Mouse (Mus musculus) limb, embryonic 13.5 days (tissue): ENCODE results near the gene Ofcc1. TPM values are rescaled to one million over a fixed set of nuclear protein-coding genes. Genes with fewer than 3 reads are reported as not detected.

ENCODE experiments used
- ATAC-seq: fragments of 200-750 bp; cut with Nextera tagmentation; 2 replicates; pipeline ENCODE4 v1.8.0; 2017; ENCODE audit warnings: low read depth, moderate number of reproducible peaks, moderate TSS enrichment; ENCODE audit not compliant: low FRiP score
- H3K27ac ChIP-seq: fragments of 300-500 bp; sonication (generic); 2 replicates; pipeline ENCODE4 v1.5.1; 2015; ENCODE audit warnings: inconsistent platforms, mild to moderate bottlenecking, moderate library complexity
- H3K27me3 ChIP-seq: fragments of 300-500 bp; sonication (generic); 2 replicates; pipeline ENCODE4 v1.6.1; 2015; ENCODE audit warnings: mild to moderate bottlenecking, inconsistent platforms
- H3K36me3 ChIP-seq: fragments of 300-500 bp; sonication (generic); 2 replicates; pipeline ENCODE4 v1.6.1; 2015; ENCODE audit warnings: inconsistent platforms, mild to moderate bottlenecking, moderate library complexity
- H3K4me1 ChIP-seq: fragments of 300-500 bp; sonication (generic); 2 replicates; pipeline ENCODE4 v1.6.1; 2015; ENCODE audit warnings: inconsistent platforms
- H3K4me2 ChIP-seq: fragments of 300-500 bp; sonication (generic); replicated peaks from 2 replicates; pipeline ENCODE4 v1.6.1; 2015; ENCODE audit warnings: inconsistent platforms, mild to moderate bottlenecking, moderate library complexity
- H3K4me3 ChIP-seq: fragments of 300-500 bp; sonication (generic); 2 replicates; pipeline ENCODE4 v1.5.1; 2015; ENCODE audit warnings: moderate library complexity, mild to moderate bottlenecking, inconsistent platforms
- H3K9ac ChIP-seq: fragments of 300-500 bp; sonication (generic); 2 replicates; pipeline ENCODE4 v1.6.1; 2015; ENCODE audit warnings: mild to moderate bottlenecking, inconsistent platforms
- H3K9me3 ChIP-seq: fragments of 300-500 bp; sonication (generic); 2 replicates; pipeline ENCODE4 v1.6.1; 2016; ENCODE audit warnings: inconsistent platforms
- WGBS: fragments of 180-500 bp; shearing (Covaris S2); methylation state at CpG from one replicate; pipeline ENCODE4 v1.1.7; 2015; 5-methylcytosine and 5-hydroxymethylcytosine counted together
- polyA plus RNA-seq: library from polyadenylated mRNA; unstranded; fragments of >200 nt; fragmentation: Nextera tagmentation; extraction: Ambion mirVana; gene quantifications from 2 replicates; pipeline ENCODE4 v1.2.1, GENCODE M21; 2015

Gene Ofcc1
- not detected in 2 replicates for polyA plus RNA-seq

- Histone ChIP-seq H3K36me3 (no peaks in the 10 kb centered on the region), H3K4me2 (no peak within 1 kb of the TSS), H3K4me1 (peaks cover 10% of the 10 kb centered on the region), H3K9ac (no peak within 1 kb of the TSS), H3K4me3 (no peak within 1 kb of the TSS), H3K27ac (no peak within 1 kb of the TSS), H3K9me3 (no peaks in the 10 kb centered on the region), H3K27me3 (no peaks in the 10 kb centered on the region)
- WGBS: 37% methylated on average over 3 of the region's 3 CpGs
- ATAC-seq: 0 out of 2 replicates have a peak, but pooled peaks have one; percentile 28
These were observed at the start of gene Ofcc1 for GRCm38 (mm10) chr13:40361288-40361687. Gene Ofcc1, minus strand, starts transcription at chr13:40361450.

GRCm38 (mm10) chr13:40390120-40390519 is 28.9 kb upstream of the Ofcc1 start:
- no peak overlapping the region for H3K27ac ChIP-seq
- peaks cover 8% of the 10 kb centered on the region for H3K27me3 ChIP-seq
- no peak overlapping the region for H3K4me3 ChIP-seq
- no peak overlapping the region for H3K4me2 ChIP-seq
- no peak for ATAC-seq
- no peak overlapping the region for H3K9ac ChIP-seq
- H3K4me1 ChIP-seq: no peaks in the 10 kb centered on the region
- WGBS: 85% methylated on average over 8 of the region's 8 CpGs
- no peaks in the 10 kb centered on the region for H3K36me3 ChIP-seq
- H3K9me3 ChIP-seq: no peaks in the 10 kb centered on the region

- H3K36me3 ChIP-seq: no peaks in the 10 kb centered on the region
- WGBS: 47% methylated on average over 4 of the region's 4 CpGs
These were observed 26.2 kb upstream of the Ofcc1 start for GRCm38 (mm10) chr13:40387446-40387845.

GRCm38 (mm10) chr13:40384962-40385361 is 23.7 kb upstream of the Ofcc1 start:
- Histone ChIP-seq H3K36me3 (no peaks in the 10 kb centered on the region), H3K9me3 (peaks cover under 1% of the 10 kb centered on the region; the same call in 1 of the 2 replicates), H3K9ac (no peak overlapping the region), H3K4me2 (no peak overlapping the region), H3K4me1 (no peaks in the 10 kb centered on the region), H3K4me3 (no peak overlapping the region), H3K27me3 (peaks cover 8% of the 10 kb centered on the region), H3K27ac (no peak overlapping the region)
- no peak for ATAC-seq
- 66% methylated on average over 4 of the region's 4 CpGs for WGBS

More at GRCm38 (mm10) chr13:40387446-40387845, 26.2 kb upstream of the Ofcc1 start:
- Histone ChIP-seq H3K4me1 (no peaks in the 10 kb centered on the region), H3K27ac (no peak overlapping the region), H3K27me3 (peaks cover 8% of the 10 kb centered on the region), H3K4me2 (no peak overlapping the region), H3K4me3 (no peak overlapping the region), H3K9me3 (no peaks in the 10 kb centered on the region), H3K9ac (no peak overlapping the region)
- ATAC-seq: no peak

GRCm38 (mm10) chr13:40376773-40377172 is 15.5 kb upstream of the Ofcc1 start:
- 73% methylated on average over 5 of the region's 5 CpGs for WGBS
- no peak overlapping the region for H3K9ac ChIP-seq

GRCm38 (mm10) chr13:40366762-40367161 is 5.5 kb upstream of the Ofcc1 start:
- H3K4me2 ChIP-seq: no peak overlapping the region
- no peaks in the 10 kb centered on the region for H3K36me3 ChIP-seq
- no peaks in the 10 kb centered on the region for H3K4me1 ChIP-seq
- H3K4me3 ChIP-seq: no peak overlapping the region
- no peaks in the 10 kb centered on the region for H3K27me3 ChIP-seq
- ATAC-seq: no peak
- H3K9me3 ChIP-seq: 0 out of 2 replicates have a peak, but pooled peaks cover 3% of the 10 kb centered on the region
- H3K9ac ChIP-seq: no peak overlapping the region
- WGBS: 80% methylated on average over 11 of the region's 11 CpGs
- no peak overlapping the region for H3K27ac ChIP-seq

More at GRCm38 (mm10) chr13:40376773-40377172, 15.5 kb upstream of the Ofcc1 start:
- Histone ChIP-seq H3K4me3 (no peak overlapping the region), H3K36me3 (no peaks in the 10 kb centered on the region), H3K4me2 (no peak overlapping the region), H3K27me3 (no peaks in the 10 kb centered on the region), H3K27ac (no peak overlapping the region), H3K9me3 (peaks cover 6% of the 10 kb centered on the region; the same call in 1 of the 2 replicates), H3K4me1 (no peaks in the 10 kb centered on the region)
- no peak for ATAC-seq

- no peaks in the 10 kb centered on the region for H3K36me3 ChIP-seq
- H3K9ac ChIP-seq: no peak overlapping the region
- peaks cover 10% of the 10 kb centered on the region for H3K4me1 ChIP-seq
- ATAC-seq: peak; percentile 42; the same call in 1 of the 2 replicates
- no peak overlapping the region for H3K4me2 ChIP-seq
- H3K27ac ChIP-seq: no peak overlapping the region
- WGBS: 48% methylated on average over 4 of the region's 4 CpGs
- no peak overlapping the region for H3K4me3 ChIP-seq
- no peaks in the 10 kb centered on the region for H3K9me3 ChIP-seq
- no peaks in the 10 kb centered on the region for H3K27me3 ChIP-seq
These were observed 3.6 kb upstream of the Ofcc1 start for GRCm38 (mm10) chr13:40364855-40365254.

GRCm38 (mm10) chr13:40360692-40361091 is 558 bp downstream of the Ofcc1 start:
- no peaks in the 10 kb centered on the region for H3K27me3 ChIP-seq
- H3K36me3 ChIP-seq: no peaks in the 10 kb centered on the region
- no peak overlapping the region for H3K9ac ChIP-seq
- H3K4me1 ChIP-seq: peaks cover 10% of the 10 kb centered on the region
- no peak overlapping the region for H3K4me3 ChIP-seq
- H3K27ac ChIP-seq: no peak overlapping the region
- no peaks in the 10 kb centered on the region for H3K9me3 ChIP-seq
- H3K4me2 ChIP-seq: no peak overlapping the region
- ATAC-seq: no peak
- WGBS: 34% methylated on average over 4 of the region's 4 CpGs

- H3K9me3 ChIP-seq: no peaks in the 10 kb centered on the region
- H3K4me3 ChIP-seq: no peak overlapping the region
- H3K4me1 ChIP-seq: no peaks in the 10 kb centered on the region
- no peaks in the 10 kb centered on the region for H3K36me3 ChIP-seq
- no peak overlapping the region for H3K27ac ChIP-seq
- no peak for ATAC-seq
- WGBS: 89% methylated on average over 2 of the region's 2 CpGs
- H3K4me2 ChIP-seq: no peak overlapping the region
- no peaks in the 10 kb centered on the region for H3K27me3 ChIP-seq
- no peak overlapping the region for H3K9ac ChIP-seq
These were observed 14.2 kb downstream of the Ofcc1 start for GRCm38 (mm10) chr13:40347045-40347444.

- Histone ChIP-seq H3K36me3 (no peaks in the 10 kb centered on the region), H3K4me2 (no peak overlapping the region), H3K4me1 (no peaks in the 10 kb centered on the region), H3K27me3 (no peaks in the 10 kb centered on the region), H3K9ac (no peak overlapping the region), H3K4me3 (no peak overlapping the region), H3K9me3 (no peaks in the 10 kb centered on the region), H3K27ac (no peak overlapping the region)
- ATAC-seq: no peak
- 74% methylated on average over 5 of the region's 5 CpGs for WGBS
These were observed 37.9 kb downstream of the Ofcc1 start for GRCm38 (mm10) chr13:40323301-40323700.

- no peak overlapping the region for H3K4me3 ChIP-seq
- 79% methylated on average over 6 of the region's 6 CpGs for WGBS
- H3K27ac ChIP-seq: no peak overlapping the region
- ATAC-seq: no peak
- H3K27me3 ChIP-seq: no peaks in the 10 kb centered on the region
- no peak overlapping the region for H3K4me2 ChIP-seq
- H3K4me1 ChIP-seq: no peaks in the 10 kb centered on the region
- no peaks in the 10 kb centered on the region for H3K36me3 ChIP-seq
- H3K9me3 ChIP-seq: no peaks in the 10 kb centered on the region
- H3K9ac ChIP-seq: no peak overlapping the region
These were observed 40.3 kb downstream of the Ofcc1 start for GRCm38 (mm10) chr13:40320814-40321525.

- Histone ChIP-seq H3K27ac (no peak overlapping the region), H3K27me3 (no peaks in the 10 kb centered on the region), H3K4me3 (no peak overlapping the region), H3K4me2 (no peak overlapping the region), H3K4me1 (no peaks in the 10 kb centered on the region), H3K9ac (no peak overlapping the region), H3K36me3 (no peaks in the 10 kb centered on the region), H3K9me3 (no peaks in the 10 kb centered on the region)
- 94% methylated on average over 2 of the region's 2 CpGs for WGBS
- no peak for ATAC-seq
These were observed 43.5 kb downstream of the Ofcc1 start for GRCm38 (mm10) chr13:40317731-40318130.
